ENCODE assay signal across 19 mouse cellular contexts in the genomic region with DNA sequence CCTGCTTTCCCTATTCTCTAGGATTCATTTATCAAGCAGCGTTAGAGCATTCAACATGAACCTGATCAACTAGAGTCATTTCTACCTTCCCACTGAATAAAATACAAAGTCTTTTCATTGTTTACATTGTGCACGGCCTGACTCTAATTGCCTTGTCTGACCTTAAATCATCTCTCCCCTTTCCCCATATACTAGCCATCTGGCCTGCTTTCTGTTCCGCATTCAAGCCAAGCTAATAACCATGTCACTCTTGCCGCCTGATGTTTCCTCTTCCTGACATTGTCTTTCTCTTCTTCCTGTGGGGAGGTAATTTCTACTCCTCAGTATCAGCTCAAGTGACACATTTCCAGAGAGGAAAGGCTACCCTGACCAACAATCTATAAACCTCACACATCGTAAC. TPM values are rescaled to one million over a fixed set of nuclear protein-coding genes. Genes with fewer than 3 reads are reported as not detected.
DNase-seq lines count a peak whose midpoint lies in the region; ATAC-seq and TF ChIP-seq lines count a peak whose summit lies in the region.
"Had no signal": no experiment of that assay in that cellular context is flagged by ENCODE, and none has a peak within 500 bp of the region (broad histone marks: within the 10 kb centered on the region; RNA-seq: fewer than 3 reads in every experiment).

No protein-coding gene starts in this region.

- H3K4me2 ChIP-seq in heart, embryonic 12.5 days = no peak overlapping the region
- H3K4me2 ChIP-seq in midbrain, embryonic 15.5 days = no peak overlapping the region
- H3K4me2 ChIP-seq: liver, embryonic 13.5 days had no signal

- peak; percentile 7 for DNase-seq in heart, postnatal 10 days
- peak; percentile 42 for DNase-seq in 416B (ENCODE audit: low read depth)
- DNase-seq in brain, embryonic 14.5 days (ENCODE audit: low read depth) = peak; percentile 5
- DNase-seq in mesoderm, embryonic 11.5 days (ENCODE audit: low read depth, low spot score) = peak; percentile 30
- no peak for DNase-seq in liver
- DNase-seq: cerebellum, adult 11-12 months; forebrain, postnatal 0 days; gastrocnemius, postnatal 36 days; heart, postnatal 4 days; kidney, postnatal 36 days; layer of hippocampus, postnatal 36 days; left cerebral cortex, postnatal 4 days; liver, embryonic 13.5 days; lung, postnatal 4 days had no signal

- no peaks in the 10 kb centered on the region for H3K9me3 ChIP-seq in heart, embryonic 12.5 days (replicated peaks)
- H3K9me3 ChIP-seq in midbrain, embryonic 15.5 days = no peaks in the 10 kb centered on the region
- H3K9me3 ChIP-seq: liver, embryonic 13.5 days had no signal

- no peak overlapping the region for H3K4me3 ChIP-seq in heart, embryonic 12.5 days
- no peak overlapping the region for H3K4me3 ChIP-seq in midbrain, embryonic 15.5 days
- H3K4me3 ChIP-seq: liver, embryonic 13.5 days had no signal

- no peak for TF ChIP-seq CTCF in brain, embryonic 14.5 days (IDR thresholded peaks at IDR 0.05; ENCODE audit: borderline replicate concordance, extremely low read depth, insufficient read depth, insufficient read length)

- 67% methylated on average over 5 of the region's 5 CpGs for WGBS in heart, embryonic 12.5 days
- 63% methylated on average over 5 of the region's 5 CpGs for WGBS in midbrain, embryonic 15.5 days

- ATAC-seq in heart, embryonic 12.5 days (ENCODE audit: insufficient number of reproducible peaks, low FRiP score) = no peak
- ATAC-seq in midbrain, embryonic 15.5 days (replicated peaks) = no peak
- ATAC-seq: activated CD4-positive, CD25-positive, alpha-beta regulatory T cell, adult 4 months; CD4-positive, CD25-positive, alpha-beta regulatory T cell, adult 4 months; forebrain, postnatal 0 days; intestine, postnatal 0 days had no signal

- H3K36me3 ChIP-seq in heart, embryonic 12.5 days = no peaks in the 10 kb centered on the region
- H3K36me3 ChIP-seq in midbrain, embryonic 15.5 days (replicated peaks) = no peaks in the 10 kb centered on the region
- H3K36me3 ChIP-seq: liver, embryonic 13.5 days had no signal

- no peak overlapping the region for H3K9ac ChIP-seq in heart, embryonic 12.5 days
- H3K9ac ChIP-seq in midbrain, embryonic 15.5 days = no peak overlapping the region
- H3K9ac ChIP-seq: forebrain, postnatal 0 days; liver, embryonic 13.5 days had no signal

- H3K4me1 ChIP-seq in heart, embryonic 12.5 days (replicated peaks) = no peaks in the 10 kb centered on the region
- no peaks in the 10 kb centered on the region for H3K4me1 ChIP-seq in midbrain, embryonic 15.5 days
- H3K4me1 ChIP-seq: liver, embryonic 13.5 days had no signal

- TF ChIP-seq POLR2A in brain, embryonic 14.5 days (IDR thresholded peaks at IDR 0.05; ENCODE audit: borderline replicate concordance, extremely low read depth, insufficient read depth, insufficient read length, poor library complexity, severe bottlenecking) = no peak

- no peaks in the 10 kb centered on the region for H3K27me3 ChIP-seq in heart, embryonic 12.5 days (replicated peaks)
- H3K27me3 ChIP-seq in midbrain, embryonic 15.5 days (replicated peaks) = peaks cover 6% of the 10 kb centered on the region
- H3K27me3 ChIP-seq: liver, embryonic 13.5 days had no signal

- intact Hi-C loops in heart, postnatal 10 days (cut with DNase I) = no loop called here

- H3K27ac ChIP-seq in heart, embryonic 12.5 days (ENCODE audit: poor library complexity, severe bottlenecking) = no peak overlapping the region
- no peak overlapping the region for H3K27ac ChIP-seq in midbrain, embryonic 15.5 days
- H3K27ac ChIP-seq: liver, embryonic 13.5 days had no signal

RNA-seq across cellular contexts. Expression of a gene that starts 14.6 kb away (rescaled TPM):
- total RNA-seq in heart, postnatal 10 days (2021) = 1 to 10 TPM; 1.8 to 2.3 TPM
- polyA plus RNA-seq in heart, embryonic 12.5 days (2016; fragmentation: Nextera tagmentation; extraction: Ambion mirVana) = 0.28 and 0.42 TPM in 2 replicates
- polyA plus RNA-seq in brain, embryonic 14.5 days (2012; rRNA removed) = 0.40 and 0.43 TPM in 2 replicates
- polyA plus RNA-seq in midbrain, embryonic 15.5 days (2015; fragmentation: Nextera tagmentation; extraction: Ambion mirVana) = 0.22 and 0.41 TPM in 2 replicates

RNA-seq across cellular contexts. Expression of a gene that starts 51.6 kb away (rescaled TPM):
- total RNA-seq in heart, postnatal 10 days (2021) = 1 to 10 TPM; 1.1 to 1.2 TPM
- 0.12 and 0.27 TPM in 2 replicates for polyA plus RNA-seq in heart, embryonic 12.5 days (2016; fragmentation: Nextera tagmentation; extraction: Ambion mirVana)
- 0.06 and 0.14 TPM in 2 replicates for polyA plus RNA-seq in brain, embryonic 14.5 days (2012; rRNA removed)
- polyA plus RNA-seq in midbrain, embryonic 15.5 days (2015; fragmentation: Nextera tagmentation; extraction: Ambion mirVana) = 0.15 TPM in 1 of 2 replicates, not detected in the other
- total RNA-seq: layer of hippocampus, postnatal 36 days had no signal
- polyA plus RNA-seq: activated CD4-positive, CD25-positive, alpha-beta regulatory T cell, adult 4 months; forebrain, postnatal 0 days had no signal
